Mouse (Mus musculus) hindbrain, postnatal 0 days (tissue): Measurements from ENCODE around the gene Dennd1a. TPM values are rescaled to one million over a fixed set of nuclear protein-coding genes. Genes with fewer than 3 reads are reported as not detected.

Experiments
- ATAC-seq: fragments of 200-750 bp; cut with Nextera tagmentation; 2 replicates; pipeline ENCODE4 v1.8.0; 2017; ENCODE audit warnings: mild to moderate bottlenecking, moderate TSS enrichment, moderate library complexity
- DNase-seq: peaks from one replicate; pipeline ENCODE4 v3.0.0-alpha.2; 2015; ENCODE audit warnings: low spot score
- H3K27ac ChIP-seq: fragments of 300-500 bp; sonication (generic); 2 replicates; pipeline ENCODE4 v1.5.1; 2014; ENCODE audit warnings: mild to moderate bottlenecking
- H3K27me3 ChIP-seq: fragments of 300-500 bp; sonication (generic); 2 replicates; pipeline ENCODE4 v1.6.1; 2014; ENCODE audit warnings: low read length, mixed read lengths; ENCODE audit not compliant: insufficient read depth
- H3K36me3 ChIP-seq: fragments of 300-500 bp; sonication (generic); 2 replicates; pipeline ENCODE4 v1.6.1; 2014; ENCODE audit warnings: low read length, mixed read lengths; ENCODE audit not compliant: insufficient read depth
- H3K4me1 ChIP-seq: fragments of 300-500 bp; sonication (generic); 2 replicates; pipeline ENCODE4 v1.6.1; 2014; ENCODE audit warnings: antibody characterized with exemption, low read length, mixed read lengths; ENCODE audit not compliant: insufficient read depth
- H3K4me2 ChIP-seq: fragments of 300-500 bp; sonication (generic); 2 replicates; pipeline ENCODE4 v1.6.1; 2014; ENCODE audit warnings: low read depth, mild to moderate bottlenecking, low read length, moderate library complexity, mixed read lengths
- H3K4me3 ChIP-seq: fragments of 300-500 bp; sonication (generic); 2 replicates; pipeline ENCODE4 v1.5.1; 2014; ENCODE audit warnings: low read length
- H3K9ac ChIP-seq: fragments of 300-500 bp; sonication (generic); replicated peaks from 2 replicates; pipeline ENCODE4 v1.6.1; 2014; ENCODE audit warnings: mild to moderate bottlenecking, low read length, moderate library complexity, mixed read lengths
- H3K9me3 ChIP-seq: fragments of 300-500 bp; sonication (generic); 2 replicates; pipeline ENCODE4 v1.6.1; 2016; ENCODE audit warnings: low read length, mixed read lengths
- CTCF ChIP-seq: IDR thresholded peaks from 2 replicates; pipeline ENCODE4 v1.5.1; 2016; ENCODE audit warnings: antibody characterized with exemption, control low read depth, low read depth
- WGBS: fragments of 180-500 bp; shearing (Covaris S2); extraction: QIAGEN DNeasy Blood & Tissue Kit; methylation state at CpG from one replicate; pipeline ENCODE4 v1.1.7; 2014; 5-methylcytosine and 5-hydroxymethylcytosine counted together
- polyA plus RNA-seq: library from polyadenylated mRNA; unstranded; fragments of >200 nt; fragmentation: Nextera tagmentation; extraction: Ambion mirVana; gene quantifications from 2 replicates; pipeline ENCODE4 v1.2.1, GENCODE M21; 2015
- total RNA-seq: library from RNA; depleted of rRNA; stranded (reverse); fragments of >200 nt; gene quantifications from 2 replicates; pipeline ENCODE4 v1.2.3, GENCODE M21; 2014

The Dennd1a gene
- total and polyA plus RNA-seq, 2 experiments from 2014 or later, result 14.4 to 51.9 TPM

DNA sequence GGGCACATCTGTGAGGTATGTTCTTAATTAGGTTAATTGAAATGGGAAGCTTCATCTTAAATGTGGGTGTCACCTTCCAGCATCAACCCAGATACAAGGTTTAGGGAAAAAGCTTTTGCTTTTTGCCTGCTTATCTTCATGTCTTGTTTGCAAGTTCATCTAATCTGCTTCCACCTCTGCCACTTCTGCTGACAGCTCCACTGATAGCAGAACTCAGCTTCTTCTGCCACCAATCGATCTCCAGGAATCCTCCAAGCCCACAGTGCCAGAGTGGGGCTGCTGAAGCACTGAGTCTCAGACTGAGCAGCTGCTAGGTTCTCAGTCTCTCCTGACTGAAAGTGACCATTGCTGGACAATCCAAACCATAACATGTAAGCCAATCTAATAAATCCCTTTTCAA, 74.1 kb downstream of the Dennd1a start:
- DNase-seq (no peak), ATAC-seq (no peak)
- Histone ChIP-seq H3K27me3 (no peaks in the 10 kb centered on the region), H3K36me3 (no peaks in the 10 kb centered on the region), H3K4me3 (no peak overlapping the region), H3K4me2 (no peak overlapping the region), H3K9ac (no peak overlapping the region), H3K27ac (no peak overlapping the region), H3K9me3 (no peaks in the 10 kb centered on the region), H3K4me1 (no peaks in the 10 kb centered on the region)
- no peak for TF ChIP-seq CTCF
- WGBS, result 90% methylated on average over 1 of the region's 1 CpGs

DNA sequence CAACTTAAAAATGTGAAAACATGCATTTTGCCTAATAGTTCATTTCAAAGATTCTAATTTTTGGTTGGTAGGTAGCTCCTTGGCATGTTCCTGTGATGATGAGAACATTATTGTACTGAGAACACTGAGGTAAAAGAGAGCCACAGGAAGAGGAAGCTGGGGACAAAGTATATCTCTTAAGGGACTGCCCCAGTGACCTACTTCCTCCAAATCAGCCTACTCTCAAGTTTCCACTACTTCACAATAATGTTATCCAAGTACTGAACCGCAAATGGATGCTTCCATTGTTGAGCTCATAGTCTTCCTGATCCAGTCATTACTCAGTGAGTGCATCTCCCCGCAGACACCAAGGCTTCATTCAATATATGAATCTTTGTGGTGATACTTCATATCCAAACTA, 75.8 kb downstream of the Dennd1a start:
- H3K27ac ChIP-seq, result no peak overlapping the region
- no peak overlapping the region for H3K4me3 ChIP-seq
- H3K9ac ChIP-seq, result no peak overlapping the region
- no peaks in the 10 kb centered on the region for H3K36me3 ChIP-seq
- no peak overlapping the region for H3K4me2 ChIP-seq
- no peak for ATAC-seq
- no peaks in the 10 kb centered on the region for H3K27me3 ChIP-seq
- H3K4me1 ChIP-seq, result no peaks in the 10 kb centered on the region
- no peak for TF ChIP-seq CTCF
- DNase-seq, result no peak
- 96% methylated on average over 2 of the region's 2 CpGs for WGBS
- H3K9me3 ChIP-seq, result no peaks in the 10 kb centered on the region

DNA sequence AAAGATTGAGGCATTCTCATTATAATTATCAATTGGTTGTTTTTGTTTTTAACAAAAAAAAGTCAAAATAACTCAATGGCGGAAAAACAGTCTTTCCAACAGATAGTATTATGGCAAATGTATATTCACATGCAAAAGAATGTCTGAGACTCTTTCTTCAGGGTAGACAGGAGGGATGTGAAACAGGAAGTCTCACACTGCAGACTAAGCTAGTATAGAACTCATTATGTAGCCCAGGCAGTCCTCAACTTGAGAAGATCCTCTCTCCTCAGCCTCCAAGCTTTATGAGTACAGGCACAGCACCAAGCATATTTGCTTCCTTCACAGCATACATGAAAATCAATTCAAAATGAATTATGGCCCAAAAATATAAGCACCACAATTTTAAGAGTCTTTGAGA, 79.4 kb downstream of the Dennd1a start:
- no peak for TF ChIP-seq CTCF
- H3K27ac ChIP-seq, result no peak overlapping the region
- DNase-seq (no peak), ATAC-seq (no peak)
- H3K4me3 ChIP-seq, result no peak overlapping the region
- H3K9ac ChIP-seq, result no peak overlapping the region
- no peak overlapping the region for H3K4me2 ChIP-seq
- H3K9me3 ChIP-seq, result no peaks in the 10 kb centered on the region
- 96% methylated on average over 1 of the region's 1 CpGs for WGBS
- no peaks in the 10 kb centered on the region for H3K4me1 ChIP-seq
- no peaks in the 10 kb centered on the region for H3K27me3 ChIP-seq
- H3K36me3 ChIP-seq, result no peaks in the 10 kb centered on the region

DNA sequence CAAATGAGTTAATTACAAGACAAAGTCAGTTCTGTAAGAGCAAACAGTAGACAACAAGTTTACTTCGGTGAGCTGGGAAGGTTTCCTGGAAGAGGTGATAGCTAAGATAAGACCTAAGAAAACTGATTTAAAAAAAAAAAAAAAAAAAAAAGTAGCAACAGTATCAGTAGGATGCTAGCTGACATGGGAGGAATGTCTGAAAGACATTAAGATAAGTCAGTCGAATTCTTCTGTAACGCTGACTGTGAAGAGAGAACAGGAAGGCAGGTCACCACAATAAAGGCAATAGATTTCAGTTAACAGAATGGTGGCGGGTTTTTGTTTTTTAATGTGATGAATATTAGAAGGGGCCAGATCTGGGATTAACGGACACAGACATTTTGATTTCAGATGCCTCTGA, 81.9 kb downstream of the Dennd1a start:
- no peak overlapping the region for H3K9ac ChIP-seq
- no peaks in the 10 kb centered on the region for H3K4me1 ChIP-seq
- H3K27me3 ChIP-seq, result no peaks in the 10 kb centered on the region
- TF ChIP-seq CTCF, result no peak
- H3K4me2 ChIP-seq, result no peak overlapping the region
- H3K27ac ChIP-seq, result no peak overlapping the region
- WGBS, result 73% methylated on average over 5 of the region's 5 CpGs
- H3K36me3 ChIP-seq, result no peaks in the 10 kb centered on the region
- DNase-seq, result no peak
- no peak overlapping the region for H3K4me3 ChIP-seq
- H3K9me3 ChIP-seq, result no peaks in the 10 kb centered on the region
- no peak for ATAC-seq

DNA sequence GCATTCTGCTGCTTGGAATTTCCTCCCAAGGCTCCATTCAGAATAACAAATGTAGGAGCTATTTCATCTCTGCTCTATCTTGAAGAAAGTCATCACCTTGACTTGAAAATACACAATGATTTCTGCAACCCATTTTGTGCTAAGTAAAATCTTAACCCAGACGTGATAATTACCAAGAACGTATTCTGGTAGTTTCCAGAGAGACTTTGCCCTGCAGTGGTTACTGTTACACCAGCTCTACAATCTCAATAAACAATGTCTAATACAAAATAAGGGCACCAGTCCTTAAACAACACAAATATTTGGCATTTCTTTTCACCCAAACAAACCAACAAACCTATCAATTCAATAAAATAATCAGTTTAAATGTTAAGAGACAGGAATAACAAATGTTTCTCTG, 82.5 kb downstream of the Dennd1a start:
- Histone ChIP-seq H3K27me3 (no peaks in the 10 kb centered on the region), H3K9ac (no peak overlapping the region), H3K4me2 (no peak overlapping the region), H3K4me3 (no peak overlapping the region), H3K9me3 (no peaks in the 10 kb centered on the region), H3K36me3 (no peaks in the 10 kb centered on the region), H3K4me1 (no peaks in the 10 kb centered on the region), H3K27ac (no peak overlapping the region)
- no peak for ATAC-seq
- 71% methylated on average over 2 of the region's 2 CpGs for WGBS
- DNase-seq, result no peak
- no peak for TF ChIP-seq CTCF

DNA sequence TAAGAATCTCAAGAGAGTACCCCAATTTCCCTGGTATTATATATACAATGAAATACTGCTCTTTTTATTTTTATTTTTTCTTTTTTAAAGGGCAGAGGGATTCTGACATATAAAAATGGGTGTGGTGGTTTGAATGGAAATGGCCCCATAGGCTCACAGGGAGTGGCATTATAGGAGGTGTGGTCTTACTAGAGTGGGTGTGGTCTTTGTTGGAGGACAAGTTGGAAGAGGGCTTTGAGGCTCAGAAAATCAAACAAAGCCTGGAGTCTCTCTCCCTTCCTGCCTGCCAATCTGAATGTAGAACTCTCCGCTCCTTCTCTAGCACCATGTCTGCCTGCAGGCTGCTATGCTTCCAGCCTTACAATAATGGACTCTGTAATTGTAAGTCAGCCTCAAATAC, 89.1 kb downstream of the Dennd1a start:
- Histone ChIP-seq H3K27ac (no peak overlapping the region), H3K4me1 (no peaks in the 10 kb centered on the region), H3K36me3 (no peaks in the 10 kb centered on the region), H3K9ac (no peak overlapping the region), H3K4me3 (no peak overlapping the region), H3K9me3 (no peaks in the 10 kb centered on the region), H3K4me2 (no peak overlapping the region), H3K27me3 (no peaks in the 10 kb centered on the region)
- ATAC-seq, result no peak
- DNase-seq, result no peak
- TF ChIP-seq CTCF, result no peak
- 84% methylated on average over 1 of the region's 1 CpGs for WGBS

DNA sequence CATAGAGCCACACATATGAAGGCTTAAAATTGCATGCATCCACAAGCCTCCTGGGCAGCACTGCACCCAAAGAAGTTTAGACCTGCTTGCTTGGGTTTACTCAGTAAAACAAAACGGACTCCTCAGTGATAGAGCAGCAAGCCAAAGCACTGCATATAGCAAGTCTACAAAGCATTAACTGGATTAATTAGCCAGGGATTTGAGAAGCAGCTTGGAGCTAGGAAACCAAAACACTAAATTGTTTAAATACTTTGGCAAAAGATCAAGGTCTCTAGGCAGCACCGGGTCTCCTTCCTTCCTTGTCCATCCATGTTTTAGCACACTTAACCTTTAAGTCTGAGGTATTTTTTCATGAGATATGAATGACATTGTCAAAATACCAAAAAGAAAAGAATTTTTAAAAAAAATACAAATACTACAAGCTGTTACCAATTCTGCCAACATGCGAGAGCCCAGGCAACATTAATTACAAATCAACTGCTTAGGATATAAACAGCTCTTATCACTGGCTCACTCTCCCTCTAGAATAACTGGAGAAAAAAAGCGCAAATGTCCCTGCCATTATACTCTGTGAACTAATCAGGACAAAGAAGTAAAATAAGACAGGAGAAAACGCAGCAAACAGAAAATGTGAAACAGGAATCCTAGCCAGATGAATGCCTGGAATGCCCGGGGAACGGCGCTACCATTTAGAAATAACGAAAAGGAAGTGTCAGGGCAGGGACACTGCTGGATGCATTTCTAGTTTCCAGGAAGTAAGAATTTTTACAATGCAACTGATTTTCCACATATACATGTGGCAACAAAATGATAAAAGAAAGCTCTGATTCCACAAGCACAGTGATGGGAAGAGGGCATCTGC, 90.8 kb downstream of the Dennd1a start:
- WGBS, result 22% methylated on average over 9 of the region's 9 CpGs
- Histone ChIP-seq H3K9ac (no peak overlapping the region), H3K36me3 (no peaks in the 10 kb centered on the region), H3K4me2 (peak overlapping the region; percentile 38), H3K4me3 (no peak overlapping the region), H3K27me3 (no peaks in the 10 kb centered on the region), H3K27ac (no peak overlapping the region), H3K4me1 (no peaks in the 10 kb centered on the region), H3K9me3 (no peaks in the 10 kb centered on the region)
- TF ChIP-seq CTCF, result no peak
- ATAC-seq (no peak), DNase-seq (peak; percentile 55)
